Mouse (Mus musculus) testis, postnatal 10 days (tissue): Measurements from ENCODE around the gene Nedd4.

Experiments
- DNase-seq: peaks from one replicate; pipeline ENCODE4 v3.0.0; 2021; ENCODE audit warnings: low spot score

Gene Nedd4

GRCm38 (mm10) chr9:72678771-72679170 lies 16.6 kb downstream of the Nedd4 start:
- DNase-seq: no peak

- DNase-seq: no peak
Observed at GRCm38 (mm10) chr9:72681652-72682228, 19.6 kb downstream of the Nedd4 start.

- no peak for DNase-seq
Observed at GRCm38 (mm10) chr9:72683268-72683667, 21.1 kb downstream of the Nedd4 start.

GRCm38 (mm10) chr9:72685231-72685630 lies 23.1 kb downstream of the Nedd4 start:
- no peak for DNase-seq

- DNase-seq: peak; percentile 66
Observed at GRCm38 (mm10) chr9:72686506-72686905, 24.4 kb downstream of the Nedd4 start.

GRCm38 (mm10) chr9:72689522-72689921 lies 27.4 kb downstream of the Nedd4 start:
- DNase-seq: no peak

- DNase-seq: no peak
Observed at GRCm38 (mm10) chr9:72690811-72691210, 28.7 kb downstream of the Nedd4 start.

GRCm38 (mm10) chr9:72691942-72692341 lies 29.8 kb downstream of the Nedd4 start:
- no peak for DNase-seq

- DNase-seq: no peak
Observed at GRCm38 (mm10) chr9:72693081-72693696, 31.0 kb downstream of the Nedd4 start.

- DNase-seq: no peak
Observed at GRCm38 (mm10) chr9:72693861-72694260, 31.7 kb downstream of the Nedd4 start.

- no peak for DNase-seq
Observed at GRCm38 (mm10) chr9:72696508-72696907, 34.4 kb downstream of the Nedd4 start.

GRCm38 (mm10) chr9:72697779-72698178 lies 35.6 kb downstream of the Nedd4 start:
- no peak for DNase-seq

- no peak for DNase-seq
Observed at GRCm38 (mm10) chr9:72699702-72700101, 37.6 kb downstream of the Nedd4 start.

- no peak for DNase-seq
Observed at GRCm38 (mm10) chr9:72701441-72701840, 39.3 kb downstream of the Nedd4 start.

- DNase-seq: no peak
Observed at GRCm38 (mm10) chr9:72702075-72702474, 39.9 kb downstream of the Nedd4 start.

GRCm38 (mm10) chr9:72703142-72703541 lies 41.0 kb downstream of the Nedd4 start:
- no peak for DNase-seq

GRCm38 (mm10) chr9:72703754-72704153 lies 41.6 kb downstream of the Nedd4 start:
- no peak for DNase-seq

GRCm38 (mm10) chr9:72705270-72705669 lies 43.1 kb downstream of the Nedd4 start:
- DNase-seq: no peak

- no peak for DNase-seq
Observed at GRCm38 (mm10) chr9:72707999-72708398, 45.9 kb downstream of the Nedd4 start.

GRCm38 (mm10) chr9:72708690-72709089 lies 46.5 kb downstream of the Nedd4 start:
- no peak for DNase-seq

- DNase-seq: no peak
Observed at GRCm38 (mm10) chr9:72710060-72710459, 47.9 kb downstream of the Nedd4 start.

GRCm38 (mm10) chr9:72714945-72715344 lies 52.8 kb downstream of the Nedd4 start:
- no peak for DNase-seq

GRCm38 (mm10) chr9:72716200-72716599 lies 54.1 kb downstream of the Nedd4 start:
- DNase-seq: no peak

- no peak for DNase-seq
Observed at GRCm38 (mm10) chr9:72719143-72719542, 57.0 kb downstream of the Nedd4 start.
